Mouse (Mus musculus): ENCODE results near the gene Map1s.

- TF ChIP-seq CTCF (IDR thresholded peaks at IDR 0.05; ENCODE audit: low read depth, low read length) (no peak), POLR2A (IDR thresholded peaks at IDR 0.05; ENCODE audit: borderline replicate concordance, low read depth, low read length) (no peak)
These were observed 12.7 kb upstream of the Map1s start for GRCm38 (mm10) chr8:70892896-70893655.
